8 mouse cellular contexts compared by ENCODE assay signal in the genomic region with DNA sequence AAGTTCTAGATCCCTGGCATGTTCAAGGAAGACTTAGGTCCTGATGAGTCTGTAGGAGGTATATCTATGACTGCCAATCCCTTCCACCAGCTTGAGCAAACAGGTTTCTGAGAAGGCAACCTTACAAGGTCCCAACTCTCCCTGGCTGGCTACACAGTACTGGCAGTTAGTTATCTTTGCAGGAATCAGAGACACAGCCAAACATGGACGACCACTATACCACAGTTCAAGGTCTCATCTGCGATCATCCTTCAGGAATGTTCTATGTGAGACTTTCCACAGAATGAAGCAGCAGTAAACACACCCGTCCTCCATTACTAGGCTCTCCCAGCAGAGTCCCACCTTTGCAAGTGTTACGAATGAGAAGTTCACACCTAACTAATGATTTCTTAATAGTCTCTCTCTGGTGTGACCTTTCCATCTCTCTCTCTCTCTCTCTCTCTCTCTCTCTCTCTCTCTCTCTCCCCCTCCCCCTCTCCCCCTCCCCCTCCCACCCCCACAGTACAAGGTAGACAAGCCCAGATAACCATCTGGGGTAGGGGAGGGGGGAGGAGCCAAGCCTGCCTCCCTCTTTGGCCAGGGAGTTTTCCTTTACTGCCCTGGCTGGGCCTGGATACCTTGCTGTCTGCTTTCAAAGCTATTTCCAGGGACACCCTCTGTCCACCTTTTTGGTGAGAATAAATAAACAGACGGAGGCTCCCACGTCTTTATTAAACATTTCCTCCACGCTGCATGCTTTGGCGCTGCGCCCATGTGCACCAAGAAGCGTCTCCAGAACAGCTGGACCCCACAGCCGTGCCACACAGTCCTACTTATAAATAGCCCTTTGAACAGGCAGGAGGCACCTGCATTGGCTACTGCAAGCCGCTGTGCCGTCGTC.
A peak's percentile ranks its signal among the peaks of the same experiment; 100 is the strongest.
DNase-seq lines count a peak whose midpoint lies in the region; ATAC-seq and TF ChIP-seq lines count a peak whose summit lies in the region.

No protein-coding gene starts in this region.

- H3K27me3 ChIP-seq in kidney, embryonic 14.5 days (ENCODE audit: control insufficient read depth, insufficient read depth, low read length) = peaks cover 15% of the 10 kb centered on the region
- H3K27me3 ChIP-seq in heart, postnatal 0 days (ENCODE audit: control insufficient read depth, insufficient read depth, low read length) = peaks cover 19% of the 10 kb centered on the region
- H3K27me3 ChIP-seq in liver, embryonic 13.5 days = peaks cover 37% of the 10 kb centered on the region

- 0 out of 2 replicates have a peak overlapping the region, but pooled peaks have one; percentile 13 for H3K9ac ChIP-seq in kidney, embryonic 14.5 days (ENCODE audit: low read depth, low read length)
- no peak overlapping the region for H3K9ac ChIP-seq in heart, postnatal 0 days (replicated peaks; ENCODE audit: low read depth, low read length)
- no peak overlapping the region for H3K9ac ChIP-seq in liver, embryonic 13.5 days

- peak overlapping the region; percentile 49 for H3K4me2 ChIP-seq in kidney, embryonic 14.5 days (replicated peaks; ENCODE audit: low read depth, low read length)
- peak overlapping the region; percentile 54 for H3K4me2 ChIP-seq in heart, postnatal 0 days (ENCODE audit: low read depth, low read length)
- peak overlapping the region; percentile 56 for H3K4me2 ChIP-seq in liver, embryonic 13.5 days

- no peak for TF ChIP-seq EP300 in heart, postnatal 0 days (IDR thresholded peaks at IDR 0.05; ENCODE audit: low read depth)

- H3K36me3 ChIP-seq in kidney, embryonic 14.5 days (ENCODE audit: control insufficient read depth, insufficient read depth, low read length) = no peaks in the 10 kb centered on the region
- H3K36me3 ChIP-seq in heart, postnatal 0 days (replicated peaks; ENCODE audit: control insufficient read depth, insufficient read depth, low read length) = no peaks in the 10 kb centered on the region
- H3K36me3 ChIP-seq in liver, embryonic 13.5 days = no peaks in the 10 kb centered on the region

- no peak overlapping the region; the same call in 1 of the 2 replicates for H3K27ac ChIP-seq in kidney, embryonic 14.5 days (ENCODE audit: low read depth, low read length)
- H3K27ac ChIP-seq in heart, postnatal 0 days (ENCODE audit: low read depth) = no peak overlapping the region
- H3K27ac ChIP-seq in liver, embryonic 13.5 days = no peak overlapping the region

- no peak for TF ChIP-seq CTCF in heart, postnatal 0 days (IDR thresholded peaks at IDR 0.05; ENCODE audit: low read depth)

- no peaks in the 10 kb centered on the region for H3K9me3 ChIP-seq in kidney, embryonic 14.5 days (ENCODE audit: control insufficient read depth, low read length)
- no peaks in the 10 kb centered on the region for H3K9me3 ChIP-seq in heart, postnatal 0 days (replicated peaks; ENCODE audit: control insufficient read depth, low read length)
- H3K9me3 ChIP-seq in liver, embryonic 13.5 days (replicated peaks) = no peaks in the 10 kb centered on the region

- DNase-seq in kidney, adult 18-20 months = no peak
- DNase-seq in heart, postnatal 0 days (ENCODE audit: low spot score) = no peak
- no peak for DNase-seq in liver, embryonic 13.5 days
- DNase-seq in thymus, postnatal 0 days (ENCODE audit: low spot score) = no peak

- peaks cover 24% of the 10 kb centered on the region for H3K4me1 ChIP-seq in kidney, embryonic 14.5 days (ENCODE audit: control insufficient read depth, insufficient read depth, low read length)
- H3K4me1 ChIP-seq in heart, postnatal 0 days (ENCODE audit: control insufficient read depth, insufficient read depth) = 0 out of 2 replicates have a peak, but pooled peaks cover 13% of the 10 kb centered on the region
- H3K4me1 ChIP-seq in liver, embryonic 13.5 days (replicated peaks) = peaks cover 22% of the 10 kb centered on the region

- ATAC-seq in kidney, embryonic 14.5 days (ENCODE audit: low FRiP score, low TSS enrichment) = peak; percentile 53
- ATAC-seq in common myeloid progenitor, adult 5-6 weeks (replicated peaks; ENCODE audit: low read depth, poor library complexity, severe bottlenecking) = 0 out of 2 replicates have a peak, but pooled peaks have one; percentile 3
- ATAC-seq in heart, postnatal 0 days (ENCODE audit: insufficient read depth, low read depth) = peak; percentile 15; the same call in 1 of the 2 replicates
- ATAC-seq in liver, embryonic 13.5 days (ENCODE audit: low read depth) = no peak
- no peak for ATAC-seq in monocyte, adult 5-6 weeks (replicated peaks; ENCODE audit: insufficient number of reproducible peaks, low FRiP score, low TSS enrichment, poor library complexity, severe bottlenecking)
- no peak for ATAC-seq in CD4-positive, CD25-positive, alpha-beta regulatory T cell, adult 4 months

- 0 out of 2 replicates have a peak overlapping the region, but pooled peaks have one; percentile 32 for H3K4me3 ChIP-seq in kidney, embryonic 14.5 days (ENCODE audit: low read length)
- peak overlapping the region; percentile 19; the same call in 1 of the 2 replicates for H3K4me3 ChIP-seq in heart, postnatal 0 days (ENCODE audit: low read depth, low read length)
- no peak overlapping the region for H3K4me3 ChIP-seq in liver, embryonic 13.5 days (replicated peaks)

- 14% methylated on average over 14 of the region's 14 CpGs for WGBS in kidney, embryonic 14.5 days
- WGBS in heart, postnatal 0 days = 18% methylated on average over 14 of the region's 14 CpGs
- 29% methylated on average over 14 of the region's 14 CpGs for WGBS in liver, embryonic 13.5 days (ENCODE audit: insufficient replicate concordance)

Comparison
In these comparisons a context has a peak if more than half of its experiments do, and no peak if none do; other contexts are left out.
1. ATAC-seq: peak in kidney, embryonic 14.5 days (single experiment), common myeloid progenitor, adult 5-6 weeks (single experiment) and heart, postnatal 0 days (single experiment); none in liver, embryonic 13.5 days (single experiment), monocyte, adult 5-6 weeks (single experiment) and CD4-positive, CD25-positive, alpha-beta regulatory T cell, adult 4 months (single experiment).
2. Peak in every context shown above with its lines, with median percentiles within 50 percentile points of each other: H3K4me2 ChIP-seq.